Mouse (Mus musculus): ENCODE data around the gene H2-T23. TPM values are rescaled to one million over a fixed set of nuclear protein-coding genes. Genes with fewer than 3 reads are reported as not detected.

H2-T23 gene
- polyA plus RNA-seq, 1 experiment from 2014 or later: 68.3 TPM

GRCm38 (mm10) chr17:35999356-35999755 lies 33.3 kb downstream of the H2-T23 start:
- no peak for ATAC-seq
- no peak overlapping the region for H3K4me2 ChIP-seq (replicated peaks; ENCODE audit: low read depth)
- no peaks in the 10 kb centered on the region for H3K27me3 ChIP-seq (replicated peaks; ENCODE audit: control insufficient read depth, insufficient read depth, low read length)
- 84% methylated on average over 7 of the region's 7 CpGs for WGBS
- no peaks in the 10 kb centered on the region for H3K36me3 ChIP-seq (ENCODE audit: control insufficient read depth, insufficient read depth)
- H3K4me1 ChIP-seq (replicated peaks; ENCODE audit: control insufficient read depth, insufficient read depth, low read length): peaks cover 8% of the 10 kb centered on the region
- no peak overlapping the region for H3K27ac ChIP-seq (ENCODE audit: low read depth, low read length)
- H3K9ac ChIP-seq (ENCODE audit: low read depth, low read length): no peak overlapping the region
- no peak overlapping the region for H3K4me3 ChIP-seq (ENCODE audit: low read depth, low read length)
- no peaks in the 10 kb centered on the region for H3K9me3 ChIP-seq (ENCODE audit: control insufficient read depth)
- no peak for TF ChIP-seq CTCF (IDR thresholded peaks at IDR 0.05; ENCODE audit: low read depth)

- no peak overlapping the region for H3K27ac ChIP-seq (ENCODE audit: low read depth, low read length)
- no peak overlapping the region for H3K4me2 ChIP-seq (replicated peaks; ENCODE audit: low read depth)
- no peak overlapping the region for H3K9ac ChIP-seq (ENCODE audit: low read depth, low read length)
- no peak for TF ChIP-seq CTCF (IDR thresholded peaks at IDR 0.05; ENCODE audit: low read depth)
- no peaks in the 10 kb centered on the region for H3K9me3 ChIP-seq (ENCODE audit: control insufficient read depth)
- peaks cover 8% of the 10 kb centered on the region for H3K4me1 ChIP-seq (replicated peaks; ENCODE audit: control insufficient read depth, insufficient read depth, low read length)
- no peaks in the 10 kb centered on the region for H3K27me3 ChIP-seq (replicated peaks; ENCODE audit: control insufficient read depth, insufficient read depth, low read length)
- no peak for ATAC-seq
- H3K36me3 ChIP-seq (ENCODE audit: control insufficient read depth, insufficient read depth): no peaks in the 10 kb centered on the region
- WGBS: 78% methylated on average over 6 of the region's 6 CpGs
- no peak overlapping the region for H3K4me3 ChIP-seq (ENCODE audit: low read depth, low read length)
Observed at GRCm38 (mm10) chr17:35998545-35999305, 33.9 kb downstream of the H2-T23 start.

- Histone ChIP-seq H3K4me1 (replicated peaks; ENCODE audit: control insufficient read depth, insufficient read depth, low read length) (peaks cover 8% of the 10 kb centered on the region), H3K4me2 (replicated peaks; ENCODE audit: low read depth) (0 out of 2 replicates have a peak overlapping the region, but pooled peaks have one; percentile 17)
- ATAC-seq: no peak
Observed at GRCm38 (mm10) chr17:35997713-35998510, 34.7 kb downstream of the H2-T23 start.

GRCm38 (mm10) chr17:35996949-35997348 lies 35.7 kb downstream of the H2-T23 start:
- peak; percentile 75 for ATAC-seq
- peak; percentile 100 for TF ChIP-seq CTCF (IDR thresholded peaks at IDR 0.05; ENCODE audit: low read depth)
- Histone ChIP-seq H3K36me3 (ENCODE audit: control insufficient read depth, insufficient read depth) (no peaks in the 10 kb centered on the region), H3K9me3 (ENCODE audit: control insufficient read depth) (no peaks in the 10 kb centered on the region), H3K4me2 (replicated peaks; ENCODE audit: low read depth) (0 out of 2 replicates have a peak overlapping the region, but pooled peaks have one; percentile 13), H3K27me3 (replicated peaks; ENCODE audit: control insufficient read depth, insufficient read depth, low read length) (no peaks in the 10 kb centered on the region), H3K27ac (ENCODE audit: low read depth, low read length) (no peak overlapping the region), H3K4me1 (replicated peaks; ENCODE audit: control insufficient read depth, insufficient read depth, low read length) (peaks cover 8% of the 10 kb centered on the region), H3K9ac (ENCODE audit: low read depth, low read length) (no peak overlapping the region), H3K4me3 (ENCODE audit: low read depth, low read length) (no peak overlapping the region)
- 3% methylated on average over 11 of the region's 11 CpGs for WGBS

More at GRCm38 (mm10) chr17:35997713-35998510, 34.7 kb downstream of the H2-T23 start:
- Histone ChIP-seq H3K36me3 (ENCODE audit: control insufficient read depth, insufficient read depth) (no peaks in the 10 kb centered on the region), H3K9ac (ENCODE audit: low read depth, low read length) (no peak overlapping the region), H3K27ac (ENCODE audit: low read depth, low read length) (no peak overlapping the region), H3K27me3 (replicated peaks; ENCODE audit: control insufficient read depth, insufficient read depth, low read length) (no peaks in the 10 kb centered on the region), H3K9me3 (ENCODE audit: control insufficient read depth) (no peaks in the 10 kb centered on the region), H3K4me3 (ENCODE audit: low read depth, low read length) (no peak overlapping the region)
- TF ChIP-seq CTCF (IDR thresholded peaks at IDR 0.05; ENCODE audit: low read depth): no peak
- 48% methylated on average over 12 of the region's 12 CpGs for WGBS

- H3K9ac ChIP-seq (ENCODE audit: low read depth, low read length): peak overlapping the region; percentile 51; the same call in 1 of the 2 replicates
- H3K4me2 ChIP-seq (replicated peaks; ENCODE audit: low read depth): peak overlapping the region; percentile 60
- no peaks in the 10 kb centered on the region for H3K27me3 ChIP-seq (replicated peaks; ENCODE audit: control insufficient read depth, insufficient read depth, low read length)
- peaks cover 8% of the 10 kb centered on the region for H3K4me1 ChIP-seq (replicated peaks; ENCODE audit: control insufficient read depth, insufficient read depth, low read length)
- H3K27ac ChIP-seq (ENCODE audit: low read depth, low read length): no peak overlapping the region
- no peak for ATAC-seq
- peak overlapping the region; percentile 42 for H3K4me3 ChIP-seq (ENCODE audit: low read depth, low read length)
- TF ChIP-seq CTCF (IDR thresholded peaks at IDR 0.05; ENCODE audit: low read depth): no peak
- no peaks in the 10 kb centered on the region for H3K36me3 ChIP-seq (ENCODE audit: control insufficient read depth, insufficient read depth)
- H3K9me3 ChIP-seq (ENCODE audit: control insufficient read depth): no peaks in the 10 kb centered on the region
- 3% methylated on average over 14 of the region's 14 CpGs for WGBS
Observed at GRCm38 (mm10) chr17:35994879-35995240, 37.8 kb downstream of the H2-T23 start.

- Histone ChIP-seq H3K36me3 (ENCODE audit: control insufficient read depth, insufficient read depth) (no peaks in the 10 kb centered on the region), H3K27me3 (replicated peaks; ENCODE audit: control insufficient read depth, insufficient read depth, low read length) (no peaks in the 10 kb centered on the region), H3K4me3 (ENCODE audit: low read depth, low read length) (peak overlapping the region; percentile 42), H3K4me1 (replicated peaks; ENCODE audit: control insufficient read depth, insufficient read depth, low read length) (peaks cover 8% of the 10 kb centered on the region), H3K27ac (ENCODE audit: low read depth, low read length) (peak overlapping the region; percentile 52; the same call in 1 of the 2 replicates), H3K9ac (ENCODE audit: low read depth, low read length) (peak overlapping the region; percentile 51; the same call in 1 of the 2 replicates), H3K4me2 (replicated peaks; ENCODE audit: low read depth) (peak overlapping the region; percentile 60), H3K9me3 (ENCODE audit: control insufficient read depth) (no peaks in the 10 kb centered on the region)
- no peak for TF ChIP-seq CTCF (IDR thresholded peaks at IDR 0.05; ENCODE audit: low read depth)
- 3% methylated on average over 31 of the region's 31 CpGs for WGBS
- peak; percentile 27 for ATAC-seq
Observed at GRCm38 (mm10) chr17:35994175-35994878, 38.3 kb downstream of the H2-T23 start.

Data from intestine, postnatal 0 days (tissue).